Mouse (Mus musculus) cerebellum, adult 8-10 months (tissue): ENCODE measurements around the gene Crat.

ENCODE experiments used
- DNase-seq: peaks from one replicate; pipeline ENCODE4 v3.0.0; 2022

The Crat gene

DNA sequence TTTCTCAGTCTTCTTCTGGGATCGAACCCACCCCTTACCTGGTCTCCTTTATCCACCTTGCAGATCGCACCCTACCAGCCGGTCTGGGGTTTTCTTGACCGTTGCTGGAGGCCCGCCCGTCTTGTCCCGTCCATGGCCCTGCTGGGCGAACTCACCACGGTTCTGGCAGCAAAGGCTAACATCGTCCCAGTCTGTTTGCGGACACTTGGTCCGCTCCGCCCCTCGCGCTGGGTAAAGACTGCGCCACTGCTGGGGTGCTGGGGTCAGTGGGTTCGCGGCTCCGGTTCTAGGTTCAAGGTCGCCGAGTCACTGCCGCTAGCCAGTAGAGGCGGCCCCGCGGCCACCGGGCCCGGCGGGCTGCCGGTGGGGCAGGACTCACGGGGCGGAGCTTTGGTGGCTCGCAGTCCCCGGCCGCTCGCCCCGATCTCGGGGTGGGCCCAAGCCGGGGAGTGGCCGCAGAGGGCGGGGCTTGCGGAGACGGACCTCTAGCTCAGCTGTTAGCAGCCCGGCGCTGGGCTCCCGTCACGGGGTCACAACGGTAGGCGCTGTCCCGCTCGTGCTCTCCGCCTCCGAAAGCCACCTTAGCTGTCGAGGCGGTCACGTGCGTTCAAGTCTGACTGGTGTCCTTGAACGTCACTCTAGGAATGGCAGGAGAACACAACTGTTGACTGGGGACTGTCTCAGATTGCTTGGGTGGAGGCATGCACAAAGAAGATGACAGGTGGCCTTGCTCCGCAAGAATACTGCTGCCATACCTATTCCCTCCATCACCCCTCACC is at the start of gene Crat:
Gene Crat, minus strand, starts transcription at position 657 of the 779 bp plus-strand sequence.
- peak; percentile 94 for DNase-seq

DNA sequence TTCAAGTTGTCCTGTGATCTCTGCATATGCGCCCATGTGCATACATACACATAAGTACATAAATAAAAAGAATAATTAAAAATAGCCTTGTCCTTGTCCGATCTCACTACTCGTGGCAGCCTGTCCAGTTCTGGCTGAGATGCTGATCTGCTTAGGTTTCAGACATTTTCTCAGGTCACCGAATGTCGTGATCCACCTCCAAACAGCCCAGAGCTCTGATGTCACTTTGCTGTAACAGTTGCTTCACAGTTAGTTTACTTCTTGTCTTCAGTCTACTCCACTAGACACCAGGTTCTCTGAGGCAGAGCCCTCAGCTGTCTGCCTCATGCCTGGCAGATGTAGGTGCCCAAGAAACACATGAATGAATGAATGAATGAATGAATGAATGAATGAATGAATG is 48.8 kb upstream of the Crat start:
- DNase-seq = no peak

DNA sequence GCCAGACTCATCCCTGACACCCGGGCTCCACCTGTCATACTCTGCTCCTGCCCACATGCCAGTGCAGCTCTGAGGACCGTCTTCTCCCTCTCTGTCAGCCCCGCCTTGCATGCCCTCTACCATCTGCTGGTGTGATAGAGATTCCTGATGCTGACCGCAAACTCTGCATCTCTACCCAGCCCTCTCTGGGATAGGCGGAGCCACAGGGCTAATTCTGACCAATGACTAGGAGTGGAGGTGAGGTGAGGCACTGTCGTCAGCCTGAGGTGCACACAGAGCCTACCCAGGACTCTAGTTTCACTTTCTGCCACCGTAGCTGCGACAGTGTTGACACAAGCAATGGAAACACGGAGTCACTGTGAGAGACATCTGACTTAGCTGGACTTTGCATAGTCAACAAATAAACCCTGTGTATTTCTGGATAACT is 48.3 kb upstream of the Crat start:
- DNase-seq = peak; percentile 72

DNA sequence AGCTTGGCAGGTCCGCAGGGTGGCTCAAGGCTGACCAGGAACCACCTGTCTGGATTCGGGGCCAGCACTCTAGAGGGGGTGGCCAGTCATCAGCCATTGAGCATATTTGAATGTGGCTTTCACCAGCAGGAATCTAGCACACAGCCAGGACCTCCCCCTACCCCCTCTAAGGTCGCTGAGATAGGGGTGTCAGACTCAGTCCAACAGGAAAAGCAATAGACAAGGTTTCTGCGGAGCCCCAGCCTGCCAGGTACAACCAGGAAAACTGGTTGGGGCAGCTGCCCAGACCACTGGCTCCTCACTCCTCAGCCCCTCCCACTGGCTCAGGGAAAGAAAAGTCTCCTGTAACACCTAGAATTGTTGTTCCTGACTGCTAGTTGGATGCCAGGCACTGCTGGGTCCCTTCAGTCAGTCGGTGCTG is 47.7 kb upstream of the Crat start:
- DNase-seq = no peak

DNA sequence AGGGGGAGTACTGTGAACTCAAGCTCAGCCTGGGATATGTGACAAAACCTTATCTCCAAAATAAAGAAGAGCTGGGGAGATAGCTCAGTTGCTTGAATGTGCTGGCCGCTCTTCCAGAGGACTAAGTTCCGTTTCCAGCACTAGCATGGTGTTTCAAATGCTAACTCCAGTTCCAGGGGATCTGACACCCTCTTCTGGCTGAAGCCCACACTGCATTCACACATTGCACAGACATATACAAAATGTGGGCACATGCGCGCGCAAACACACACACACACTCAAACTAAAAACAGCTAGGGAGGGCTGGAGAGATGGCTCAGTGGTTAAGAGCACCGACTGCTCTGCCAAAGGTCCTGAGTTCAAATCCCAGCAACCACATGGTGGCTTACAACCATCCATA is 43.6 kb upstream of the Crat start:
- no peak for DNase-seq

DNA sequence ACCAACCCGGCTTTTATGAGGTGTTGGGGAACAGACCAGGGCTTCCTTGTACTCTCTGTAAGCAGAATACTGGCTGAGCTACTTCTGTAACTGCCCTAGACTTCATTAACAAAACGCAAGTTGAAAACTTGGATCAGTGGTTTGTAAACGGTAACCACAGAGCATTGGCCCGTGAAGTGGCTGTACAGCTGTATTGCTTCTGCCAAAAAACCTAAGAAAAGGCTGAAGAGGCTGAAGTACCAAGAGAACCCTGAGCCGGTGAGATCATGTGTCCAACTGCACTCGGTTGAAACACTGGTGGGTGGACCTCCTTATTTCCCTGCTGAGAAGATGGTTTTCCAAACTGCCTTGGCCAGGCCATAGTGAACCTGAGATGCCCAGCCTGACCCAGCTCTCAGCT is 42.7 kb upstream of the Crat start:
- DNase-seq = no peak

DNA sequence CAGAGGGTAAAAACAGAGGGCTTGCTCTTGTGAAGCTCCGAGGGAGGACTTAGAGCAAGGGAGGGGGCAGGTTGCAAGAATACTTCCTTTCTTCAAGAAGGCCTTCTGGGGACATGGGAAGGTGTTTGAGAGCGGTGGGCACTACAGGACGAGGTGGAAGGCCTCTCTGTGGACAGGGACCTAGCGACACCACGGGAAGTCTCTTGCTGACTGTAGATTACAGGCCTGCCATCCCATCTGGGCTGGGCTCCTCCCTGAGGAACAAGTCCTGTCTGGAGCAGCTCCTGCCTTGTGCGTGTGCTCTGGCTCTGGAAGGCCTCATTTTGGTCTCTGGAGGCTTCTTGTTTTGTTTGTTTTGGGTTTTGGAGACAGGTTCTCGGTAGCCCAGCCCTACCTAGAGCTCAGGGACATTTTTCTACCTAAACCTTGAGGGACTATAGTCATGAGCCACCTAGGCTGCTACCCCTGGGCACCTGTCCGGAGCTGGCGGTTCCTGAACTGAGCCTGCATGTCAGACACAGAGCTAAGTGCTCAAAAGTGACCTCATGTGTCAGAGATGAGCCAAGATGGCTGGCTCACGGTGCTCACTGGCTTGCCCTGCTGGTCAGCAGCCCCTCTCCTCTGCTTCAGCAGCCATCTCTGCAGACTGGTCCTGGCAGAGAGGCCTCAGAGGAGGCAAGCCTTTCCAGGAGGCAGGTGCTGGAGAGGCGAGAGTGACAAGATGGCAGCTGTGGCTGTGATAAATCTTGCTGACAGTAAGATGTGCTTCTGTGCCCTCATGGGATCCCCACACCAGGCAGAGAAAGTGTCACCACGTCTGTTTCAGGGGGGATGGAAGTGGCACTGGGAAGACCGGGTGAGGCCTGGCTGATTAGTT is 40.7 kb upstream of the Crat start:
- DNase-seq = no peak

DNA sequence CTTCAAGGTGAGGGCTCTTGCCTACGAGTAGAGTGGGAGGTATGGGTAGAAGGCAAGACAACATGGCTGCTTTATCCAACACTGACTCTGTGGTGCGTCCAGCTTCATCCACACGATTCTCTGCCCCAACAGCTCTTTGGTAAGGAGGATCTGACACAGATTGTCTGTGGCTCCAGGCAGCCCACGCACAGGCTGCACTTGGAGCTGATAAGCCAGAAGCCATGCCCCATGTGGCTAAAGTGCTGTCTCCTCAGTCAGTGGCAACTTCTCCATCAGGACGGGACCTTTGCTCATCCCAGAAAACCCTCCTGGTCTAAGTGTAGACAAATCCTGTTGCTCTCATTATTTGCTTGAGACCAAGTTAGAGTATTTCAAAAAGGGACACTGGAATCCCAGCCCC is 39.0 kb upstream of the Crat start:
- no peak for DNase-seq

DNA sequence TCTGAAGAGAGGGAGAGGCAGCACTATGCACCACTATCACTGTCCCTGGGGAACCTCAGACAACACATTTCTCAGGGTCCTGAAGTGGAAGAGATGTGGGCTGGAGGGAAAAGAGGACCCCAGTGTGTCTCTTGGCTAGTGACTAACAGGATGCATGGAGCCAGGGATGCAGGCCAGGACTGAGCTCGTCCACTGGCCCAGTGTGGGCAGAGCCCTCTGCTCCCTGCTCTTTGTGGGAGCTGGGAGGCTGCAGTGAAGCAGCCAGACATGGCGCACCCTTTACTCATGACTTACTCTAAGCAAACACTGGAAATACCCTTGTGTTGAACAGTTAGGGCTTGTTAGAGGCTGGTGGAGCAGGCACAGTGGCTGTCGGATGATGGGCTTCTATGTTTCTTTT is 38.0 kb upstream of the Crat start:
- DNase-seq = no peak

DNA sequence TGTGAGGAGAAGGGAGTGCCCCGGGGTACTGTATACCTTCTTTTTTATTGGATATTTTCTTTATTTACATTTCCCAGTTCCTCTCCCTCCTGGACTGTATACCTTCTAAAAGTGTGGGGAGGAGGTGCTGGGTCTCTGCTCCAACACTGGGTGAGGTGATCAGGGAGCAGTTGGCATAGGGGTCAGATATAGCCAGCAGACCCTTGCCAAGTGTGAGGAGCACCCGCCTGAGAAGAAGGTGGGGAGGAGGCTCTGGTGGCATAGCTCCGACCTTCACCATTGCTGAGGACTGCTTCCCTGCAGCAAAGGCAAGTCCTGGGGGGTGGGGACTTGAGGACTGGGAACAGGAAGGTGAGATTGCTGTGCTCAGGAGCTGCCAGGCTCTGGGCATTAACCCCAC is 35.9 kb upstream of the Crat start:
- no peak for DNase-seq

DNA sequence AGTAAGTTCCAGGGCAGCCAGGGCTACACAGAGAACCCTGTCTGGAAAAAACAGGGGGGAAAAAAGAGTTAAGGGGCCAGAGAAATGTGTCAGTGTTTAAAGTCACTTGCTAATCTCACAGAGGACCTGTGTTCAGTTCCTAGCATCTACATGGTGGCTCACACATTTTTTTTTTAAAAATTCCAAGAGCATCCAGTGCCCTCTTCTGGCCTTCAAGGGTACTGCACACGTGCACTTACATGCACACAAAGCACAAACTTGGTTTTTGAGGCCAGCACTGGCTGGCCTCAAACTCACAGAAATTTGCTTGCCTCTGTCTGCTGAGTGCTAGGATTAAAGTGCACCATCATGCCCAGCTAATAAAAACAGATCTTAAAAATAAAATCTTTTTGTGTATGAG is 34.9 kb upstream of the Crat start:
- no peak for DNase-seq

DNA sequence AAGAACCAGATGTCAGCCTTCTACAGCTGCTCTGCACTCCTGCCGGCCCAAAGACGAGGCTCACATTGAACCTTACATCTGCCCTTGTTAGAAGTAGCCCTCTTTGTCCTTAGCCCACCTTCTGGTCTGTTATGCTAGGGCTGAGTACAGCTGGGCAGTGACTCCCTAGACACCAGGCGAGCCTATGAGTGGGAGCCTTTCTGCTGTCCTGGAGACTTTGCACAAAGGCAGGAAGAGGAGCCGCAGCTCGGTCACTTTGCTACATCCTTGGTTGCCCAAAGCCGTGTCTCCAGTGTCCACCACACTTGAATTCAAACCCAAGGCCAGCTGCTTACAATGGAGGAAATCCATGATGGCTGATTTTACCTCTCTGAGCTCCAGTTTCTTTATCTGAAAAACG is 32.8 kb upstream of the Crat start:
- DNase-seq = no peak

DNA sequence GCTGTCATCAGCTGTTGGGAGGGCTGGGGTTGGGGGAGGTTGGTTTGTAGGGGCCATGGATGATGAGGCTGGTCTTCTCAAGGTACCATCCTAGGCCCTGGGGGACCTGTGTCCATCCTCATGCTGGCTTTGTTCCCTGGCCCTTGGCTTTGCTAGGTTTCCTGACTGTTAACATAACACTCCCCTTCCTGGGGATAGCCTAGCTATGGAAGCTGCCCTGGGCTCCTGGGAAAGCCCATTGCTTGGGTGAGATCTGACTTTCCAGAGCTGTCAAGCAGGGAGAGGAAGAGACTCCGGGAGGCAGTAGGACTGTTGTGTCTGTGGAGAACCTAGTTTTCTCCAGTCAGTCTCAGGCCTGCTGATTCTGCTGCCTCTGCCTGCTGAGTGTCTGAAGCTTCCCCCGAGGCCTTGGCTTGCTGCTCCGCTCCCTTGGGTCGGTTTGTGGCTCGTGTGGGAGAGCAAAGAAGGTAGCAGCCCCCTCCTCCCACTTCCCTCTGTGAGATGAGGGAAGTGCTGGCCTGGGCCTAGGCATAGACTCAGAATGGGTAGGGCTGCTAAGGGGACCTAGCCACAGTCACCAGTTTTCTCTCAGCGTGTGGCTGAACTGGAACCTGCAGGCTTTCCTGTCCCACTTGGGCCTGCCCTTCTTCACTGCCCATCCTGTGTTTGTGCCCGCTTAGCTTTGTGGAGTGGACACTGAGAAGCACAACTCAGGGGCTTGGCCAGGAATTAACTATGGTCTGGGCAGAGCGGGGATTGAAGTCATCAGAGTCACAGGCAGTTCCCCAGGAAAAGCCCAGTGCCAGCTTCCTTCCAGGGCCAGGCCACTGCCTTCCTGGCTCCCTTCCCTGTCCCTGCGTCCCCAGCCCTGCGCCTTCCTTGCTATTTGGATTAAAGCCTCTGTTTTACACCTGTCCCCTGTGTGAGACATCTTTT is 31.5 kb upstream of the Crat start:
- no peak for DNase-seq

DNA sequence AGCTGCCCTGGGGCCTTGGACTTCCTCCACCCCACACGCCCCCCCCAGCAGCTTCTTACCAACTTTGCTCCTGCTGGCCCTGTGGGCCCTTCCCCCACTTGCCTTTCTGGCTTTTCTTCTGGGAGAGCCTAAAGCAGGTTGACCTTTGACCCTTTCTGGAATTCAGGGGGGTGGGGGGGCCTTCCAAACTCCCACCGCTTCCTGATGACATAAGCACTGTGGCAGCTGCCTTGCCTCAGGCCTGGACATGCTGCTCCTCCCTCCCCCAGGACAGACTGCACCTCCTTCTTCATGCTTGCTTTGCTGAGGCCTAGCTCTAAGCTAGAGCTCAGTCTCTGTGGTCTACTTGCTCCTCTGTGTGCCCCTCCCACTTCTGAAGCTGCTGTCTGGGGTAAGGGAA is 29.7 kb upstream of the Crat start:
- no peak for DNase-seq

DNA sequence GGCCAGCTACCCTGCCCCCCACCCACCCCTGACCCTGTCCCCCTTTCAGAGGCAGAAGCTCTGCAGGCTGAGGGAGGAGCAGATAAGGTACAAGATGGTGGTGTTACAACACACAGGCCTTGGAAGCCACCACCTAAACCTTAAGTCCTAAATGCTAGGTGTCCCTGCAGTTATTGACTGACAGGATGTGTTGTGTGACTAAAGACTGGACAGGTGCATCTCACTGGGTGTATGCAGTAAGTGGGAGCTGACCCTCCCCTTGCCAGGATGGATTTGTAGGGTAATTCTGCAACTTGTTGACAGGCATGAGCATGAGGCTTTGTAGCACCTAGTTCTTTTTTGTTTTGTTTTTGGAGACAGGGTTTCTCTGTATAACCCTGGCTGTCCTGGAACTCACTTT is 28.8 kb upstream of the Crat start:
- DNase-seq = no peak

DNA sequence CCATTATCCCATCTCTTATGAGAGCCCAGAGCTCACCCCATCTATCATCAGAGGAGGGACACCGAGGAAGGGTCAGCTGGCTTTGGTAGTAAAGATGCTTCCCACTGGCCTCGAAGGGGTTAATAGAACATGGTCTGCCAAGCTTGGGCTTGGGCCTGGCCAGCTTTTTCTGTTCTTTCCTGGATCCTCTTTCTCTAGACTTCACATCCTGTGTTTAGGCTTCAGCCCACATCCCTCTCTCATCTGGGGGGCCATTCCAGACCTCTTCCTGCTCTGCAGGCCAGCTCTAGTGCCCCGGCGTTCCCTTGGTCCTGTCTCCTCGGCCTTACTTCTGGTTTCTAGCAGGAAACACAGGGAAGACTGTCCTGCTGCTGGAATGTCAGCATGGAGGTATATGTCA is 28.4 kb upstream of the Crat start:
- DNase-seq = no peak

DNA sequence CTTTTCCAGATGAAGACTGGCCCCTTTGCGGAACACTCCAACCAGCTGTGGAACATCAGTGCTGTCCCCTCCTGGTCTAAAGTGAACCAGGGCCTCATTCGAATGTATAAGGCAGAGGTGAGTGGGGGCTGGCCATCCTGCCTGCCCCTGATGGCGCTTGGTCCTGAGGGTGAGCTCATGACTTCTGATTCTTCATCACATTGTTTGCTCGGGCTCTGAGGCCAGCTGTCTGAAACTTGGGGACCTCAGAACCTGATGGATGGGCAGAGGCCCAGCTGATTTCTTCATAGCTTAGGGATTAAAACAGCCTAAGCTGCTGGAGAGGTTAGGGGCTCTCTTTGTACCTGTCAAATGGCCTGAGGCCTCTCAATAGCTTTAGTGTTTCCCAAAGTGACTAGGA is 27.7 kb upstream of the Crat start:
- DNase-seq = no peak

DNA sequence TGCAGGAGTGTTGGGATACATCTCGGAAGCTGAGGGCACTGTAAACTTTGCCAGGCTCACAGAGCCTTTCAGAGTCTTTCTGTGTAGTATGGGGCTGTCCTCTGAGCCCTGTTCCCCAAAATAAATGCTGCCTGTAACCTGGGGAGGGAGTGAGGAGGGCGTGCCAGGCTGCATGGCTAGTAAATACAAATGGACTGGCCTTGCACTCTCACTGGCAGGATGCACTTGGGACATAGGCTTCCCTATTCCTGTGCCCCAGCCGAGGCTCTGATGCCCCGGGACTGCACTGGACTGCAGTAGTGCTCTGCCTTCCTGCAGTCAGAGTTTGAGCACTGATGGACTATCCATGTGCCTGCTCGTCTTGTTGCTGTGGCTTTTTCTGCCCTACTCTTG is 26.9 kb upstream of the Crat start:
- no peak for DNase-seq

DNA sequence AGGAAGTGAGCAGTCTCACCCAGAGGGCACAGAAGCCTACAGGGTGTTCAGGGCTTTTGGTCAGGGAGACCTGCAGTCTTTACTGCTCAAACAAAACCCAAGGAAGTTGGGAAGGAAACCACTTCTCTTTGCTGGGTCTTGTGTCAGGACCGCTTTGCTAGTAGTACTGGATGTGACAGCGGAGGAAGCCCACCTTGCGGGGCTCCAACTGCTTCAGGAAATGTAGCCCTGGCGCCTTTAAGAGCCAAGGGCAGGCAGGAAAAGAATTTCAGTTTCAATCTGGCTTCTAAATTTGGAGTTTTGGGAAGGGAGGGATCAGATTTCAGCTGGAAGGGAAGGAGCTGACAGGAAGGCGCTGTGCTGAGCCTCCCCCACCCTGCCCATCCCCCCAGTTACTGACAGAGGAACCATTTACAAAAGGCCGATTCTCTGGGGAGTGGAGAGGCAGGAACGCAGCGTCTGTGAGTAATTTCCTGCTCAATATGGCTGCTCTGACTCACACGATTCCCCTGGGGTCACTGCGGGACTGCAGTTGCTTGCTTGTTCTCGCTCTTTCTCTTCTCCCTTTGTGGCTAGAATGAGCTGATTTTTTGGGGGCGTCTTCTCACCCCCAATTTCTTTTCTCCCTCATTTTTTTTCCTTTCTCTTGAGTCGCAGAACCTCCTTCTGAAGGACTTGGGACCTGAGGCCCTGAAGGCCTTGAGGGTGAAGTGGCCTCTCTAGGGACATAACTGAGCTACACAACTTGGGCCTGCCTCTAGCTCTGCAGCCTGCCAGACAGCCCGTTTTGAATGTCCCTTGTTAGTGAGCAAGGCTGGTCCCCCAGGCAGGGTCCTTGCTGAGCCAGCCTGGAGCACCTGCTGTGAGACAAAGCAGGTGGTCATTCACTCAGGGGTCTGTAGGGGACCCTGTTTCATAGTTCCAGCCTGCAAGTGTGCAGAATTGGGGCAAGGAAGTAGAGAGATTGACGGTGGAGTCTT is 26.2 kb upstream of the Crat start:
- peak; percentile 45 for DNase-seq

DNA sequence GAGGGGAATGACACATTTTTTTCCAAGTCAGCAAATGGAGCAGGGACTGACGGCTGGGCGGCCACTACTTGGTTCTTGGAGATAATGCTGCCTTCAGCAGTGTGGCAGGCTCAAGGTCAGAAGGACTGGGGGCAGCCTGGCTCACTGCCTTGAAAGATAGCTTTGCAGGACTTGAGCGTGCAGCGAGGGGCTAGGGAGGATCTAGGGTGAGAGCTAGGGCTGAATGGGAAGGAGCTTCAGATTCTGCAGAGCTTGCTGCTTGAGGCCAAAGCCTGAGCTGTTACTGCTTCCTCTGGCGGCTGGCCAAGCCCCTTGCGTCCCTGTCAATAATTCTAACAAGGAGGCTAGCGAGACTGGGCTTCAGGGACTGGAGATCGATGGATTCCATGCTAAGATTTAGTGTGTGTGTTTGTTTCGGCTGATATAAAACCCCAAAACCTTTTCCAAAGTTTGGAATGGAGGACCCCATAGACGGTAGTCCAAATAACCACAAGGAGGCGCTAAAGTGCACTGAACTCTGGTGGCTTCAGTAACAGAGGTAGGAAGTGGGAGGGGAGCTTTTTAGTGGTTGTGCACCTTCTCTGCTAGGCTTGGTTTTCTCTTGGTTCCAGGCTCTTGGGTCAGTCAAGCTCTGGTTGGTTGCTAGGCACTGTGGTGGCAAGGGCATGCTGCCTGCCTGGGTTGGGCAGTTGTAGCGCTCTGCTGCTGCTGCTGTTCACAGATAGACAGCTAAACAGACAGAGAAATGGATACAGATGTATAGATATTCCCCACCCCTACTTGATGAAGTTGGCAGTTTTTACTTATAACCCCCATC is 25.3 kb upstream of the Crat start:
- DNase-seq = peak; percentile 59

DNA sequence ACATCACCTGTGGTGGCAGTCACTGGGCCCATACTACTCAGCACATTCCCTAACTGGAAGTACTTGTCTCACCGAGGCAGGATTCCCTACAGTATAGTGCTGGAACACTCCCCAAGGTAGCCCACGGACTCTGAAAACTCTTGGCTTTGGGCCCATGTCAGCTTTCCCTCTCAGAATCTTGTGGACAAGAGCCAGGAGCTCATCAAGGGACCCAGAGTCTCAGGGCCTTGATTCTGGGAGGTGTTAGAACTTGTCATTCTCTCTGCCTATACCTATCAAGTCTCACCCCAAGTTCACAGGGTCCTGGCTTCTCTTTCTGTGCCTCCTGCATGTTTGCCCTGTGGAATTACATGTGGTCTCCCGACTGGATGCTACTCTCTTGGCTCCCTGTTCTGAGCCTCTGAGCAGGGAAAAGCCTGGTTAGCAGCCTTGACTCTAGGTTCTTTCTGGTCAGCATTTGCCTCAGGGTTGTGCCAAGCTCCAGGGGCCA is 24.6 kb upstream of the Crat start:
- no peak for DNase-seq
